Mouse (Mus musculus) kidney, adult 2 months (tissue): ENCODE results near the gene Rbm39. TPM values are rescaled to one million over a fixed set of nuclear protein-coding genes. Genes with fewer than 3 reads are reported as not detected.

Experiments used
- DNase-seq: peaks from one replicate; pipeline ENCODE4 v3.0.0; 2021
- H3K27ac ChIP-seq: fragments of 200-500 bp; 2 replicates; pipeline ENCODE4 v1.5.1; 2012; ENCODE audit warnings: low read depth, low read length, control low read depth, inconsistent platforms; ENCODE audit not compliant: insufficient read depth
- H3K27me3 ChIP-seq: fragments of 200-500 bp; replicated peaks from 2 replicates; pipeline ENCODE4 v1.6.1; 2012; ENCODE audit warnings: mild to moderate bottlenecking, moderate library complexity, low read length, inconsistent platforms; ENCODE audit not compliant: control insufficient read depth, insufficient read depth
- H3K36me3 ChIP-seq: fragments of 200-500 bp; 2 replicates; pipeline ENCODE4 v1.6.1; 2012; ENCODE audit warnings: mild to moderate bottlenecking, moderate library complexity, low read length, inconsistent platforms; ENCODE audit not compliant: control insufficient read depth, insufficient read depth
- H3K4me1 ChIP-seq: fragments of 200-500 bp; 2 replicates; pipeline ENCODE4 v1.6.1; 2011; ENCODE audit warnings: low read length; ENCODE audit not compliant: control insufficient read depth, insufficient read depth
- H3K4me3 ChIP-seq: fragments of 200-500 bp; 2 replicates; pipeline ENCODE4 v1.5.1; 2011; ENCODE audit warnings: mild to moderate bottlenecking, low read depth, low read length, control low read depth; ENCODE audit not compliant: insufficient read depth
- CTCF ChIP-seq: fragments of 200-500 bp; conservative IDR thresholded peaks from 2 replicates; pipeline ENCODE4 v1.5.1; 2011; ENCODE audit warnings: low read depth, mild to moderate bottlenecking, control low read depth, low read length, moderate library complexity, mixed read lengths; ENCODE audit not compliant: insufficient read depth, insufficient read length
- POLR2A ChIP-seq: fragments of 200-500 bp; IDR thresholded peaks from one replicate; pipeline ENCODE4 v1.6.1; 2011; ENCODE audit warnings: low read depth, low read length, control low read depth
- WGBS: fragments of 180-500 bp; shearing (Covaris S2); methylation state at CpG from one replicate; pipeline ENCODE4 v1.1.7; 2018; 5-methylcytosine and 5-hydroxymethylcytosine counted together
- polyA plus RNA-seq: library from polyadenylated mRNA; depleted of rRNA; stranded (reverse); fragments of >200 nt; gene quantifications from 2 replicates; pipeline ENCODE4 v1.2.3, GENCODE M21; 2012

Gene Rbm39
- polyA plus RNA-seq, 1 experiment, result 39.3 TPM

DNA sequence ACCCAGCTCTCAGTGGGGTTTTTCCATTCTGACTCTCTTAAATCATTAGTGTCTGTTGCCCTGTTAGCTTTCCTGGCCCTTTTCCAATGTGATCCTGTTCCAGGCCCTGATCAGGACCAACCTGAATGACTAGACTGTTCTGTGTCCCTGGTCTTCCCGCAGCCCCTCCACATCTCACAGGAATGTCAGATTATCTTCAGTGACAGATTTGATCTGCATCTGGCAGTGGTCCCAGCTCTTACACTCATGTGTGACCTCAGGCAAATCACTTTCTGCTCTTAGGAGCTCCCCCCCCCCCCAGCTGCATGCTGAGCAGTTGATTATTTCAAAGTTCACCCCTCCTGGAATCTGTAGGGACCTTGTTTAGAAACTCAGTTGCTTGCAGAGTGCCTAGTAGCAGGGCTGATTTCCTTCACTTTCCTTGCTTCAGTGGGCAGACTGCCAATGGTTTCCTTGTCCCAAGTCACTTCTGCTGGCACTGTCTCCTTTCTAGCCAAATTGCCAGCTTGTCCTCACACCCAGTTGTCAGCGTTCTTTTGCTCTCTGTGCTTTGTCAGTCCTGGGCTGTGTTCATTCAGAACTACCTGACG lies 22.9 kb upstream of the Rbm39 start:
- no peak overlapping the region for H3K4me3 ChIP-seq
- 10% methylated on average over 3 of the region's 3 CpGs for WGBS
- no peak for TF ChIP-seq POLR2A
- TF ChIP-seq CTCF, result no peak
- H3K4me1 ChIP-seq, result peaks cover 35% of the 10 kb centered on the region
- DNase-seq, result peak; percentile 92
- H3K27ac ChIP-seq, result peak overlapping the region; percentile 60
- no peaks in the 10 kb centered on the region for H3K27me3 ChIP-seq
- no peaks in the 10 kb centered on the region for H3K36me3 ChIP-seq

DNA sequence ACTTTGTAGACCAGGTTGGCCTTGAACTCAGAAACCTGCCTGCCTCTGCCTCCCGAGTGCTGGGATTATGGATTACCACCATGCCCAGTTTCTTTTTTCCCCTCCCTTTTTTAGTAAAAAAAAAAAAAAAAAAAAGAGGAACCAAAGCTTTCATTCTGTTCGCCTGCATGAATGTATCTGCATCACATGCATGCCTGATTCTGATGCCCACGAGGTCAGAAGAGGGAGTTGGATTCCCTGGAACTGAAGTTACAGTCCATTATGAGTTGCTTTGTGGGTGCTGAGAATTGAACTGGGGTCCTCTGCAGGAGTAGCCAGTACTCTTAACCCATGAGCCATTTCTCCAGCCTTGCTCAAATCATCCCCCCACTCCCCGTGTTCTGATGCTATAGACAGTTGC lies 21.4 kb upstream of the Rbm39 start:
- Histone ChIP-seq H3K36me3 (no peaks in the 10 kb centered on the region), H3K27ac (no peak overlapping the region), H3K27me3 (no peaks in the 10 kb centered on the region), H3K4me3 (no peak overlapping the region), H3K4me1 (peaks cover 34% of the 10 kb centered on the region)
- 89% methylated on average over 4 of the region's 4 CpGs for WGBS
- DNase-seq, result no peak
- TF ChIP-seq CTCF, result no peak
- TF ChIP-seq POLR2A, result no peak

DNA sequence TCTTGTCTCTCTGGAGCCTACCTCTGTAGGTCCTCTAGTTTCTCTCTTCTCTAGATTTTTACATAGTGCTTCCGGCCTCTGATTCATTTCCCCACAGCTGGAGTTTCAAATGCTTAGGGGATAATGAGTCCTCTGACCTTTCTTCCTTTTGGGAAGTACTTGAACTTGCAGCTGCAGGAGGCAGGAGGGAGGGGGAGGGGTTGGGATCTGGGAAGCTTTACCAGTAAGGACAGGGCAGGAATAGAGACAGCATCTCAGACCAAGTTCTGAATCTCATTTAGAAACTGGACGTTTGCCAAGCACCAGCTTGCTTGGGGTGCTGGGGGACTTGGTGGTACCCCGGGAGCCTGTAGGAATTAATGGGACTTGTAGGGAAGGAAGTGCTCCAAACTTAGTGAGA lies 19.9 kb upstream of the Rbm39 start:
- 40% methylated on average over 3 of the region's 3 CpGs for WGBS
- Histone ChIP-seq H3K36me3 (no peaks in the 10 kb centered on the region), H3K4me3 (no peak overlapping the region), H3K27ac (no peak overlapping the region), H3K27me3 (no peaks in the 10 kb centered on the region), H3K4me1 (peaks cover 39% of the 10 kb centered on the region)
- no peak for DNase-seq
- TF ChIP-seq CTCF, result no peak
- TF ChIP-seq POLR2A, result no peak

DNA sequence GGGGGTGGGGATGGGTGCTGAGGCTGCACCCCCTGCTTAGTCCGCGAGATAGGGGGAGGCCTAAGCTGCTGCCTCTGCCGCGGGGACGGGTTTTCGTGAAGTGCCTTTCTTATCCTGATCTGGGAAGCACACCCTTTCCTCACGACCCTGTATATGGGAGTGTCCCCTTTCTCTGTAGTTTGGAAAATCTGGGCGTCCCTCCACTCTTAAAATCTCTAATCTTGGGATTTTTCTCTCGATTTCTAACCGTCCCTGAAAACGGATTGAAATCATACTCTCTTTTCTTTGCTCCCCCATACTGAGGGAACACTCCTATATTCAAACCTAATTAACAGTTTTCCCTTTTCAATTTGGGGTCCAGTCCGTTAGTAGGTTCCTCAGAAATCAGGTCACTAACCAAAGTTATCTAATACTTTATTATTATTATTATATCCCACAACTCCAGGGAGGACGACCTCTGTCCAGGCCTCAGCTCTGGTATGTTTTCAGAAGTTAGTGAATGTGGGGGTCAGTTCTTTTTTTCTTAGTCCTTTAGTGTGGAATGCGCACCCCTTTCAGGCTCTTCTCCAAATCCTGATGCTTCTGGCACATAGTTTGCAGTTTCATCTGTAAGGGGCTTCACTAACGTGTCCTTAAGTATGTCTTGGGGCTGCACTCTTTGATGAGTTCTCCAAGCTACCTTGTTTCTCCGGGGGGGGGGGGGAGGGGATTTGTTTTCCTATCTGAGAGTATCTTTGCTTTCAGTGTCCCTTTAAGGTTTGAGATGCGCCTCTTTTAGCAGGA lies 17.3 kb upstream of the Rbm39 start:
- H3K4me3 ChIP-seq, result peak overlapping the region; percentile 99
- TF ChIP-seq POLR2A (no peak), CTCF (no peak)
- H3K4me1 ChIP-seq, result peaks cover 20% of the 10 kb centered on the region

DNA sequence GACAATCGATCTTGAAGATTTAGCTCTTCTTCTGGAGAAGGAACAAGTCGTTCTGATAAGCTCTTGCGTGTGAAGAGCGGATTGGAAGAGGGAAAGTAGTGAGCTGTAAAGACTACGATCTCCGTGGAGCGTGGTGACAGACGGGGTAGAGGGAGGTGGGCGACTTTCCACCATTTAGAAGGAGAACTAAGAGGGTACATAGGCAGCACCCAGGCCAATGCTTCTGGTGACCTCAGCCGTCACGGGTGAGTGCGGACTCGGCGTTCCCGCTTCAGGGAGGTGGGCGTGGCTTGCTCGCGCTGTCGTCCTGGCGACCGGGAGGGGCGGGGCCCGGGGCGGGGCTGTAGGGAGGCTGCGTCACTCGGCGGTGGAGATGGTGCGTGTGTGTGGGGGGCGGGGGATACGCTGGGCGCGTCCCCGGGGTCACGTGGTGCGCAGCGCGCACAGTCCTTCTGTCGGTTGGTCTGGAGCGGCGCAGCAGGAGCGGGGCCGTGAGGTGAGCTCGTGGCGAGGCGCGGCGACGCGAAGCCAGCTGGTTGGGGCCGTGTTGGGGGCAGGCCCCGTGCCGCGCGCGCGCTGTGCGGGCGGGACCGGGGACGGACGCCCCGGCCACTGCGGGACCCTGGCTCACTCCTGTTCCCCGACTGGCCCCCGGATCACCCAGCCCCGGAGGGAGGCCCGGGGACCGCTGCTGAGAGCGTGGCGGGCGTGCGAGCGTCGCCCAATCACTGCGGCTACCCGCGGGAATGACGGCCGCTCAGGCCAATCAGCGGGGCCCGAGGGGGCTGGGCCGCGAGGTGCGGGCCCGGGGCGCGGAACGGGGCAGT lies 16.5 kb upstream of the Rbm39 start, which contains the start of gene Phf20:
Gene Phf20, plus strand, starts transcription at position 165 of the 827 bp plus-strand sequence.
- Histone ChIP-seq H3K27me3 (no peaks in the 10 kb centered on the region), H3K36me3 (no peaks in the 10 kb centered on the region), H3K4me1 (peaks cover 20% of the 10 kb centered on the region), H3K4me3 (peak within 1 kb of the TSS; percentile 99), H3K27ac (peak within 1 kb of the TSS; percentile 95)
- peak; percentile 99 for DNase-seq
- under 1% methylated on average over 87 of the region's 88 CpGs for WGBS
- no peak for TF ChIP-seq POLR2A
- no peak for TF ChIP-seq CTCF

More for the DNA sequence above, 17.3 kb upstream of the Rbm39 start:
- Histone ChIP-seq H3K27me3 (no peaks in the 10 kb centered on the region), H3K27ac (peak overlapping the region; percentile 87; the same call in 1 of the 2 replicates), H3K36me3 (no peaks in the 10 kb centered on the region)
- 5% methylated on average over 17 of the region's 17 CpGs for WGBS
- no peak for DNase-seq

DNA sequence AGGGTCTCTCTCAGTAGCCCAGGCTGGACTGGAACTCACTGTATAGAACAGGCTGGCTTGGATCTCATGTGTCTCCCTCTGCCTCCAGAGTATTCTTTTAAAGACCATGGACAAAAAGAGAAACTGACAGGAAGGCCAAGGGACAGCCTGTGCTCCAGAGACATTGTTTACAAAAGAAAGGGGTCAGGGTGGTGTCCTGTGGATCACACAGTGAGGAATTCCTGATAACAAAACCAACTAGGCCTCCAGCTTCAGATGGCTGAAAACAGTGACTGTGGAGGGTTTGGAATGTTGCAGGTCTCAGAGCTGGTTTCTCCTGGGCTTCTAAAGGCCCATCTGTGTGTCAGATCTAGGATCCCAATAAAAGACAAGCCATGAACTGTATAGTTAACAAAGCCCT lies 14.5 kb upstream of the Rbm39 start:
- TF ChIP-seq CTCF (no peak), POLR2A (no peak)
- no peaks in the 10 kb centered on the region for H3K27me3 ChIP-seq
- no peak overlapping the region for H3K4me3 ChIP-seq
- peaks cover 18% of the 10 kb centered on the region for H3K4me1 ChIP-seq
- no peaks in the 10 kb centered on the region for H3K36me3 ChIP-seq
- H3K27ac ChIP-seq, result peak overlapping the region; percentile 50; the same call in 1 of the 2 replicates
- DNase-seq, result peak; percentile 56
